Mouse (Mus musculus) intestine, postnatal 0 days (tissue): ENCODE results near the gene Rragc. TPM values are rescaled to one million over a fixed set of nuclear protein-coding genes. Genes with fewer than 3 reads are reported as not detected.

Experiments
- ATAC-seq: fragments of 200-750 bp; cut with Nextera tagmentation; 2 replicates; pipeline ENCODE4 v1.8.0; 2017; ENCODE audit warnings: mild to moderate bottlenecking, moderate TSS enrichment, moderate library complexity
- H3K27ac ChIP-seq: fragments of 300-500 bp; sonication (generic); 2 replicates; pipeline ENCODE4 v1.5.1; 2014; ENCODE audit warnings: mild to moderate bottlenecking, low read depth, low read length, moderate library complexity
- H3K27me3 ChIP-seq: fragments of 300-500 bp; sonication (generic); replicated peaks from 2 replicates; pipeline ENCODE4 v1.6.1; 2014; ENCODE audit warnings: low read length, mixed read lengths; ENCODE audit not compliant: control insufficient read depth, insufficient read depth
- H3K36me3 ChIP-seq: fragments of 300-500 bp; sonication (generic); 2 replicates; pipeline ENCODE4 v1.6.1; 2014; ENCODE audit warnings: mild to moderate bottlenecking, moderate library complexity; ENCODE audit not compliant: control insufficient read depth, insufficient read depth
- H3K4me1 ChIP-seq: fragments of 300-500 bp; sonication (generic); replicated peaks from 2 replicates; pipeline ENCODE4 v1.6.1; 2014; ENCODE audit warnings: antibody characterized with exemption, low read length, mixed read lengths; ENCODE audit not compliant: control insufficient read depth, insufficient read depth
- H3K4me2 ChIP-seq: fragments of 300-500 bp; sonication (generic); replicated peaks from 2 replicates; pipeline ENCODE4 v1.6.1; 2014; ENCODE audit warnings: low read depth, mild to moderate bottlenecking, moderate library complexity
- H3K4me3 ChIP-seq: fragments of 300-500 bp; sonication (generic); 2 replicates; pipeline ENCODE4 v1.5.1; 2014; ENCODE audit warnings: low read depth, low read length
- H3K9ac ChIP-seq: fragments of 300-500 bp; sonication (generic); 2 replicates; pipeline ENCODE4 v1.6.1; 2014; ENCODE audit warnings: mild to moderate bottlenecking, low read depth, low read length
- H3K9me3 ChIP-seq: fragments of 300-500 bp; sonication (generic); 2 replicates; pipeline ENCODE4 v1.6.1; 2016; ENCODE audit warnings: mixed run types; ENCODE audit not compliant: control insufficient read depth
- CTCF ChIP-seq: sonication (generic); IDR thresholded peaks from 2 replicates; pipeline ENCODE4 v1.5.1; 2016; ENCODE audit warnings: low read depth, mild to moderate bottlenecking, control low read depth, antibody characterized with exemption, moderate library complexity
- WGBS: fragments of 180-500 bp; shearing (Covaris S2); extraction: QIAGEN DNeasy Blood & Tissue Kit; methylation state at CpG from one replicate; pipeline ENCODE4 v1.1.7; 2014; 5-methylcytosine and 5-hydroxymethylcytosine counted together
- polyA plus RNA-seq: library from polyadenylated mRNA; unstranded; fragments of >200 nt; fragmentation: Nextera tagmentation; extraction: Ambion mirVana; gene quantifications from 2 replicates; pipeline ENCODE4 v1.2.1, GENCODE M21; 2015

Gene Rragc
- polyA plus RNA-seq, 1 experiment from 2014 or later, result 49.5 TPM

- no peak for TF ChIP-seq CTCF
- no peak overlapping the region for H3K4me3 ChIP-seq
- no peaks in the 10 kb centered on the region for H3K27me3 ChIP-seq
- H3K4me1 ChIP-seq, result no peaks in the 10 kb centered on the region
- 62% methylated on average over 5 of the region's 5 CpGs for WGBS
- H3K9me3 ChIP-seq, result no peaks in the 10 kb centered on the region
- H3K27ac ChIP-seq, result no peak overlapping the region
- H3K9ac ChIP-seq, result no peak overlapping the region
- ATAC-seq, result no peak
- H3K4me2 ChIP-seq, result no peak overlapping the region
- no peaks in the 10 kb centered on the region for H3K36me3 ChIP-seq
Observed at GRCm38 (mm10) chr4:123947149-123947548, 29.9 kb downstream of the Rragc start.

GRCm38 (mm10) chr4:123948901-123949300, 31.7 kb downstream of the Rragc start:
- H3K9me3 ChIP-seq, result no peaks in the 10 kb centered on the region
- H3K9ac ChIP-seq, result no peak overlapping the region
- no peak overlapping the region for H3K4me2 ChIP-seq
- no peaks in the 10 kb centered on the region for H3K4me1 ChIP-seq
- no peak for ATAC-seq
- H3K4me3 ChIP-seq, result no peak overlapping the region
- no peaks in the 10 kb centered on the region for H3K27me3 ChIP-seq
- WGBS, result 77% methylated on average over 6 of the region's 6 CpGs
- H3K27ac ChIP-seq, result no peak overlapping the region
- H3K36me3 ChIP-seq, result no peaks in the 10 kb centered on the region
- TF ChIP-seq CTCF, result no peak

DNA sequence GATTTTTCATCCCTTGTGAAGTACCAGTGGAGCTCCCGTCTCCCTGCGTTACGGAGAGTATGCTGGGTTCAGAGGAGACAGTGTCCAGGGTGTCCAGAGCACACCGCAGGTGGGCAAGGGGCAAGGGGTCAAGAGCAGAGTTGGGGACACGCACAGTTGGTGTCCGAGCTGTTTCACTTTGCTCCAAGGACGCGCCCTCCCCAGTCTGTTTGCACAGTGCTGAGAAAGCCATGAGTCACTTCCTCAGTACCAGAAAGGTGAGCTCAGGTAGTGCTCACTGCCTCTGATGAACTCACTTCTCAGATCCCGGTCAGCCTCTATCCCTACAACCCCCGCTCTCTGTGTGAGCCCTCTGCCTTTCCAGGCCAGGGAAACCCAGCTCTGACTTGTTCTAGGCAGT, 32.4 kb downstream of the Rragc start:
- Histone ChIP-seq H3K4me3 (no peak overlapping the region), H3K9ac (no peak overlapping the region), H3K27me3 (no peaks in the 10 kb centered on the region), H3K9me3 (no peaks in the 10 kb centered on the region), H3K4me2 (0 out of 2 replicates have a peak overlapping the region, but pooled peaks have one; percentile 24), H3K27ac (no peak overlapping the region), H3K36me3 (no peaks in the 10 kb centered on the region), H3K4me1 (no peaks in the 10 kb centered on the region)
- WGBS, result 40% methylated on average over 10 of the region's 10 CpGs
- no peak for ATAC-seq
- no peak for TF ChIP-seq CTCF

DNA sequence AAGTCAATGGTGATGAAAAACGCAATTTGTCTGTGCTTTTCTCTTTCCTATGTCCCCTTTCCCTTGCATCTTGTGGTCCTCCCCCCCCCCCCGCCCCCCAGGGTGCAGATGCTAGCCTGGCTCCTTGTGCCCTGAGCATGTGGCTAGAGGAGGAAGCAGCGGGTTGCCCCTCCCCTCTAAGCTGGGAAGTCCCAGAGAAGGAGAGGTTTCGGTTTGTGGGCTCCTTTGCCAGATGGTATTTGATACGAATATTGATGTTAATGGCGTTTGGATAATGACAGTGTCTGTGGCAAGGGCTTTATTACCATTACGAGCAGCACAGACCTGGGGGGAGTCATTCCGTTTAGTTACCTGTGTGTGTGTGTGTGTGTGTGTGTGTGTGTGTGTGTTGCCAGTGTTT, 34.8 kb downstream of the Rragc start:
- 34% methylated on average over 7 of the region's 8 CpGs for WGBS
- H3K4me2 ChIP-seq, result no peak overlapping the region
- no peak for TF ChIP-seq CTCF
- no peak overlapping the region for H3K27ac ChIP-seq
- H3K9me3 ChIP-seq, result no peaks in the 10 kb centered on the region
- no peak for ATAC-seq
- H3K36me3 ChIP-seq, result no peaks in the 10 kb centered on the region
- H3K9ac ChIP-seq, result no peak overlapping the region
- no peaks in the 10 kb centered on the region for H3K4me1 ChIP-seq
- H3K4me3 ChIP-seq, result no peak overlapping the region
- no peaks in the 10 kb centered on the region for H3K27me3 ChIP-seq

GRCm38 (mm10) chr4:123956703-123957491, 39.7 kb downstream of the Rragc start:
- H3K9me3 ChIP-seq, result no peaks in the 10 kb centered on the region
- peak overlapping the region; percentile 51 for H3K4me2 ChIP-seq
- no peaks in the 10 kb centered on the region; the same call in 1 of the 2 replicates for H3K4me1 ChIP-seq
- peak overlapping the region; percentile 11; the same call in 1 of the 2 replicates for H3K4me3 ChIP-seq
- H3K27me3 ChIP-seq, result 0 out of 2 replicates have a peak, but pooled peaks cover 6% of the 10 kb centered on the region
- peak; percentile 61 for ATAC-seq
- H3K9ac ChIP-seq, result no peak overlapping the region
- TF ChIP-seq CTCF, result peak; percentile 91
- no peak overlapping the region for H3K27ac ChIP-seq
- no peaks in the 10 kb centered on the region for H3K36me3 ChIP-seq
- WGBS, result 5% methylated on average over 31 of the region's 31 CpGs

DNA sequence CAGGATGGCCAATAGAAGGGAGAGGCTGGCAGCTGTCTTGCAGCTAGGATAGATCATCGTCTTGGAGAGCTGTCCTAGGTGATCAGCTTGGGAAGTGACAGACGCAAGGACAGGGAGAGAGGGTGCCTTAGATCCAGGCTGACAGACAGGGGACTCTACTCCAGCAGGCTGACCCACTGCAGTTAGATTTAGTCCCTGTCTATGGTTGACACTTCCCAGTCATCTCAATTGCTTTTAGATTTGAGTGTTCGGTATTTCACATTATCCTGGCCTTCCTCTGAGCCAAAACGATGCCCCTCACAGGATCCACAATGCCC, 40.2 kb downstream of the Rragc start:
- no peak overlapping the region for H3K9ac ChIP-seq
- no peak overlapping the region for H3K27ac ChIP-seq
- no peaks in the 10 kb centered on the region; the same call in 1 of the 2 replicates for H3K4me1 ChIP-seq
- no peak for TF ChIP-seq CTCF
- no peaks in the 10 kb centered on the region for H3K36me3 ChIP-seq
- no peaks in the 10 kb centered on the region for H3K9me3 ChIP-seq
- no peak overlapping the region for H3K4me3 ChIP-seq
- no peak for ATAC-seq
- WGBS, result 62% methylated on average over 4 of the region's 4 CpGs
- peak overlapping the region; percentile 51 for H3K4me2 ChIP-seq
- 0 out of 2 replicates have a peak, but pooled peaks cover 6% of the 10 kb centered on the region for H3K27me3 ChIP-seq
